Mouse (Mus musculus) liver, embryonic 14.5 days (tissue): ENCODE measurements at regions not wholly inside any gene's neighbourhood (a gene's known extent, or its start where the extent isn't known, plus 50 kb on each side); places are given as distances from the start of the nearest gene placed in this dataset.

Experiments
- ATAC-seq: fragments of 200-750 bp; cut with Nextera tagmentation; 2 replicates; pipeline ENCODE4 v1.8.0; 2017; ENCODE audit warnings: moderate number of reproducible peaks, mild to moderate bottlenecking, moderate library complexity; ENCODE audit not compliant: insufficient read depth
- DNase-seq, 3 experiments: peaks; one replicate each; pipeline ENCODE4 v3.0.0-alpha.2; 2012 to 2013; ENCODE audit warnings: low read depth in 3 of 3, low spot score in 3 of 3
- H3K27ac ChIP-seq: fragments of 300-500 bp; sonication (generic); 2 replicates; pipeline ENCODE4 v1.5.1; 2014; ENCODE audit warnings: moderate library complexity, mild to moderate bottlenecking, control low read depth, inconsistent platforms
- H3K27me3 ChIP-seq: fragments of 300-500 bp; sonication (generic); 2 replicates; pipeline ENCODE4 v1.6.1; 2014; ENCODE audit warnings: mild to moderate bottlenecking, low read length, moderate library complexity; ENCODE audit not compliant: control insufficient read depth, insufficient read depth
- H3K36me3 ChIP-seq: fragments of 300-500 bp; sonication (generic); replicated peaks from 2 replicates; pipeline ENCODE4 v1.6.1; 2014; ENCODE audit warnings: low read depth; ENCODE audit not compliant: control insufficient read depth, insufficient read depth
- H3K4me1 ChIP-seq, 2 experiments: fragments of 200-500 bp in 1 of 2; fragments of 300-500 bp in 1 of 2; sonication (generic) in 1 of 2; replicated peaks; 2 replicates each; pipeline ENCODE4 v1.6.1; 2012 to 2014; ENCODE audit warnings: antibody characterized with exemption in 1 of 2, inconsistent platforms in 1 of 2, low read length in 1 of 2; ENCODE audit not compliant: control insufficient read depth in 2 of 2, insufficient read depth in 2 of 2
- H3K4me2 ChIP-seq: fragments of 300-500 bp; sonication (generic); 2 replicates; pipeline ENCODE4 v1.6.1; 2014; ENCODE audit warnings: low read depth, mild to moderate bottlenecking, control low read depth, moderate library complexity
- H3K4me3 ChIP-seq, 2 experiments: fragments of 200-500 bp in 1 of 2; fragments of 300-500 bp in 1 of 2; sonication (generic) in 1 of 2; 2 replicates each; pipeline ENCODE4 v1.5.1; 2012 to 2014; ENCODE audit warnings: low read depth in 2 of 2, low read length in 2 of 2, mild to moderate bottlenecking in 2 of 2, control low read depth in 1 of 2, inconsistent platforms in 1 of 2, moderate library complexity in 1 of 2; ENCODE audit not compliant: insufficient read depth in 1 of 2
- H3K9ac ChIP-seq: fragments of 300-500 bp; sonication (generic); replicated peaks from 2 replicates; pipeline ENCODE4 v1.6.1; 2014; ENCODE audit warnings: mild to moderate bottlenecking, control low read depth, moderate library complexity
- H3K9me3 ChIP-seq: fragments of 300-500 bp; sonication (generic); 2 replicates; pipeline ENCODE4 v1.6.1; 2016; ENCODE audit warnings: low read length, mixed read lengths; ENCODE audit not compliant: control insufficient read depth
- CTCF ChIP-seq: IDR thresholded peaks from 2 replicates; pipeline ENCODE4 v1.5.1; 2016; ENCODE audit warnings: antibody characterized with exemption, low read depth, control low read depth
- EP300 ChIP-seq: IDR thresholded peaks from 2 replicates; pipeline ENCODE4 v1.6.1; 2016; ENCODE audit warnings: antibody characterized with exemption, low read depth
- WGBS: fragments of 180-500 bp; shearing (Covaris S2); extraction: QIAGEN DNeasy Blood & Tissue Kit; methylation state at CpG from one replicate; pipeline ENCODE4 v1.1.7; 2014; ENCODE audit not compliant: insufficient replicate concordance; 5-methylcytosine and 5-hydroxymethylcytosine counted together

GRCm38 (mm10) chr2:159818556-159818955 lies 515.4 kb downstream of the Gm826 start:
- no peaks in the 10 kb centered on the region for H3K36me3 ChIP-seq
- no peaks in the 10 kb centered on the region for H3K27me3 ChIP-seq
- DNase-seq (no peak), ATAC-seq (no peak)
- no peak overlapping the region for H3K27ac ChIP-seq
- WGBS = 66% methylated on average over 2 of the region's 2 CpGs
- TF ChIP-seq EP300 (no peak), CTCF (no peak)
- H3K4me3 ChIP-seq = no peak overlapping the region
- H3K4me1 ChIP-seq = no peaks in the 10 kb centered on the region
- H3K9me3 ChIP-seq = no peaks in the 10 kb centered on the region
- H3K9ac ChIP-seq = no peak overlapping the region
- no peak overlapping the region for H3K4me2 ChIP-seq

- TF ChIP-seq EP300 = no peak
- TF ChIP-seq CTCF = no peak
- ATAC-seq = no peak
- H3K36me3 ChIP-seq = no peaks in the 10 kb centered on the region
- H3K4me3 ChIP-seq = no peak overlapping the region
- H3K9ac ChIP-seq = no peak overlapping the region
- no peak overlapping the region for H3K4me2 ChIP-seq
- H3K4me1 ChIP-seq = no peaks in the 10 kb centered on the region
- DNase-seq = no peak
- WGBS = 70% methylated on average over 8 of the region's 8 CpGs
- no peaks in the 10 kb centered on the region for H3K27me3 ChIP-seq
- no peak overlapping the region for H3K27ac ChIP-seq
- H3K9me3 ChIP-seq = no peaks in the 10 kb centered on the region
These were observed 517.6 kb downstream of the Gm826 start for GRCm38 (mm10) chr2:159816344-159816743.
